8 mouse cellular contexts compared by ENCODE assay signal in genomic region chr17:44030776-44031587, GRCm38 (mm10). TPM values are rescaled to one million over a fixed set of nuclear protein-coding genes. Genes with fewer than 3 reads are reported as not detected.
A peak's percentile ranks its signal among the peaks of the same experiment; 100 is the strongest.
DNase-seq lines count a peak whose midpoint lies in the region.
"Had no signal": no experiment of that assay in that cellular context is flagged by ENCODE, and none has a peak within 500 bp of the region (broad histone marks: within the 10 kb centered on the region; RNA-seq: fewer than 3 reads in every experiment).

No protein-coding gene starts in this region.

- DNase-seq in gastrocnemius, adult 18-20 months (ENCODE audit: low spot score) = peak; percentile 20
- DNase-seq in gastrocnemius, postnatal 4 days (ENCODE audit: low spot score in 2 of 2) = no peak
- peak; percentile 72 for DNase-seq in right cerebral cortex, adult 18-20 months
- DNase-seq in right cerebral cortex, postnatal 14 days = no peak
- DNase-seq in heart, adult 9 months (ENCODE audit: low spot score in 2 of 2) = peak; percentile 37 to 68
- peak; percentile 36 for DNase-seq in skeletal muscle tissue, adult 2 months (ENCODE audit: low read depth, low spot score)
- DNase-seq in spleen, postnatal 10 days (ENCODE audit: low spot score in 2 of 2) = no peak
- DNase-seq: thymus, postnatal 36 days had no signal

RNA-seq across cellular contexts. Expression of gene Enpp5, which starts 47.6 kb away (rescaled TPM):
- total RNA-seq in gastrocnemius, adult 18-20 months (2021) = 10 to 100 TPM in 1 of 2 experiments, 1 to 10 TPM in 1; 8.9 to 10.1 TPM
- total RNA-seq in gastrocnemius, postnatal 4 days (2021) = 1 to 10 TPM; 6.1 to 7.3 TPM

Comparison
In these comparisons a context has a peak if more than half of its experiments do, and no peak if none do; other contexts are left out.
1. DNase-seq: peak in gastrocnemius, adult 18-20 months (single experiment), right cerebral cortex, adult 18-20 months (single experiment), heart, adult 9 months (2 of 2) and skeletal muscle tissue, adult 2 months (single experiment); none in gastrocnemius, postnatal 4 days (0 of 2), right cerebral cortex, postnatal 14 days (single experiment) and spleen, postnatal 10 days (0 of 2).